Mouse (Mus musculus) forebrain, embryonic 11.5 days (tissue): ENCODE measurements around the gene Dvl1. TPM values are rescaled to one million over a fixed set of nuclear protein-coding genes. Genes with fewer than 3 reads are reported as not detected.
A peak's percentile ranks its signal among the peaks of the same experiment; 100 is the strongest.

Source experiments
- ATAC-seq: fragments of 200-750 bp; cut with Nextera tagmentation; replicated peaks from 2 replicates; pipeline ENCODE4 v1.8.0; 2017; ENCODE audit warnings: moderate TSS enrichment; ENCODE audit not compliant: low FRiP score
- DNase-seq: peaks from one replicate; pipeline ENCODE4 v3.0.0-alpha.2; 2017; ENCODE audit warnings: low spot score
- H3K27ac ChIP-seq: fragments of 300-500 bp; sonication (generic); 2 replicates; pipeline ENCODE4 v1.5.1; 2014; ENCODE audit warnings: low read depth, low read length
- H3K27me3 ChIP-seq: fragments of 300-500 bp; sonication (generic); 2 replicates; pipeline ENCODE4 v1.6.1; 2014; ENCODE audit warnings: mild to moderate bottlenecking, low read length, mixed read lengths; ENCODE audit not compliant: control insufficient read depth, insufficient read depth
- H3K36me3 ChIP-seq: fragments of 300-500 bp; sonication (generic); 2 replicates; pipeline ENCODE4 v1.6.1; 2014; ENCODE audit warnings: mild to moderate bottlenecking, low read length, moderate library complexity, mixed read lengths; ENCODE audit not compliant: control insufficient read depth, insufficient read depth
- H3K4me1 ChIP-seq: fragments of 300-500 bp; sonication (generic); replicated peaks from 2 replicates; pipeline ENCODE4 v1.6.1; 2014; ENCODE audit warnings: low read length, mixed read lengths; ENCODE audit not compliant: control insufficient read depth, insufficient read depth
- H3K4me2 ChIP-seq: fragments of 300-500 bp; sonication (generic); 2 replicates; pipeline ENCODE4 v1.6.1; 2014; ENCODE audit warnings: low read depth, mild to moderate bottlenecking, low read length, moderate library complexity, mixed read lengths; ENCODE audit not compliant: severe bottlenecking
- H3K4me3 ChIP-seq: fragments of 300-500 bp; sonication (generic); 2 replicates; pipeline ENCODE4 v1.5.1; 2014; ENCODE audit warnings: low read depth, low read length
- H3K9ac ChIP-seq: fragments of 300-500 bp; sonication (generic); 2 replicates; pipeline ENCODE4 v1.6.1; 2014; ENCODE audit warnings: low read length
- H3K9me3 ChIP-seq: fragments of 300-500 bp; sonication (generic); 2 replicates; pipeline ENCODE4 v1.6.1; 2016; ENCODE audit warnings: low read length, mixed read lengths; ENCODE audit not compliant: control insufficient read depth
- WGBS: fragments of 180-500 bp; shearing (Covaris S2); extraction: QIAGEN DNeasy Blood & Tissue Kit; methylation state at CpG from one replicate; pipeline ENCODE4 v1.1.7; 2014; 5-methylcytosine and 5-hydroxymethylcytosine counted together
- polyA plus RNA-seq: library from polyadenylated mRNA; unstranded; fragments of >200 nt; fragmentation: Nextera tagmentation; extraction: Ambion mirVana; gene quantifications from 2 replicates; pipeline ENCODE4 v1.2.1, GENCODE M21; 2014

The Dvl1 gene
- polyA plus RNA-seq, 1 experiment from 2014 or later: 17.9 TPM

GRCm38 (mm10) chr4:155892438-155893211 lies 45.4 kb downstream of the Dvl1 start:
- H3K9me3 ChIP-seq: no peaks in the 10 kb centered on the region
- peak overlapping the region; percentile 90 for H3K4me3 ChIP-seq
- H3K36me3 ChIP-seq: peaks cover 3% of the 10 kb centered on the region
- no peaks in the 10 kb centered on the region for H3K27me3 ChIP-seq
- H3K9ac ChIP-seq: peak overlapping the region; percentile 88
- H3K4me1 ChIP-seq: peaks cover 17% of the 10 kb centered on the region; the same call in 1 of the 2 replicates
- H3K4me2 ChIP-seq: peak overlapping the region; percentile 98
- 6% methylated on average over 37 of the region's 37 CpGs for WGBS
- H3K27ac ChIP-seq: peak overlapping the region; percentile 96
- DNase-seq (peak; percentile 69), ATAC-seq (peak; percentile 57)

GRCm38 (mm10) chr4:155893212-155893690 lies 46.0 kb downstream of the Dvl1 start:
- peak; percentile 48 for DNase-seq
- peaks cover 17% of the 10 kb centered on the region; the same call in 1 of the 2 replicates for H3K4me1 ChIP-seq
- peak overlapping the region; percentile 88; the same call in 1 of the 2 replicates for H3K9ac ChIP-seq
- no peak for ATAC-seq
- peak overlapping the region; percentile 90 for H3K4me3 ChIP-seq
- H3K27me3 ChIP-seq: no peaks in the 10 kb centered on the region
- no peaks in the 10 kb centered on the region for H3K9me3 ChIP-seq
- no peak overlapping the region for H3K27ac ChIP-seq
- WGBS: 72% methylated on average over 8 of the region's 8 CpGs
- H3K4me2 ChIP-seq: peak overlapping the region; percentile 98
- no peaks in the 10 kb centered on the region; the same call in 1 of the 2 replicates for H3K36me3 ChIP-seq

GRCm38 (mm10) chr4:155894311-155894881 lies 47.2 kb downstream of the Dvl1 start:
- WGBS: 44% methylated on average over 8 of the region's 8 CpGs
- Histone ChIP-seq H3K27ac (no peak overlapping the region), H3K27me3 (no peaks in the 10 kb centered on the region), H3K4me2 (peak overlapping the region; percentile 15; the same call in 1 of the 2 replicates), H3K9me3 (no peaks in the 10 kb centered on the region), H3K4me1 (peaks cover 17% of the 10 kb centered on the region; the same call in 1 of the 2 replicates), H3K9ac (peak overlapping the region; percentile 21; the same call in 1 of the 2 replicates), H3K4me3 (0 out of 2 replicates have a peak overlapping the region, but pooled peaks have one; percentile 5), H3K36me3 (no peaks in the 10 kb centered on the region; the same call in 1 of the 2 replicates)
- DNase-seq: peak; percentile 54
- no peak for ATAC-seq

- H3K9ac ChIP-seq: no peak overlapping the region; the same call in 1 of the 2 replicates
- ATAC-seq: no peak
- no peak overlapping the region for H3K4me2 ChIP-seq
- H3K36me3 ChIP-seq: peaks cover 3% of the 10 kb centered on the region; the same call in 1 of the 2 replicates
- H3K4me3 ChIP-seq: no peak overlapping the region
- H3K4me1 ChIP-seq: peaks cover 17% of the 10 kb centered on the region; the same call in 1 of the 2 replicates
- WGBS: 49% methylated on average over 6 of the region's 6 CpGs
- H3K27ac ChIP-seq: no peak overlapping the region
- peak; percentile 50 for DNase-seq
- H3K27me3 ChIP-seq: no peaks in the 10 kb centered on the region
- no peaks in the 10 kb centered on the region for H3K9me3 ChIP-seq
These were observed 48.0 kb downstream of the Dvl1 start for GRCm38 (mm10) chr4:155895216-155895615.

- Histone ChIP-seq H3K27me3 (no peaks in the 10 kb centered on the region), H3K27ac (no peak overlapping the region), H3K9me3 (no peaks in the 10 kb centered on the region), H3K4me2 (no peak overlapping the region), H3K4me3 (no peak overlapping the region), H3K4me1 (peaks cover 13% of the 10 kb centered on the region; the same call in 1 of the 2 replicates), H3K36me3 (peaks cover 3% of the 10 kb centered on the region; the same call in 1 of the 2 replicates), H3K9ac (no peak overlapping the region)
- no peak for ATAC-seq
- 91% methylated on average over 4 of the region's 4 CpGs for WGBS
- peak; percentile 44 for DNase-seq
These were observed 48.6 kb downstream of the Dvl1 start for GRCm38 (mm10) chr4:155895826-155896225.

GRCm38 (mm10) chr4:155896461-155896860 lies 49.3 kb downstream of the Dvl1 start:
- peaks cover 11% of the 10 kb centered on the region; the same call in 1 of the 2 replicates for H3K4me1 ChIP-seq
- no peaks in the 10 kb centered on the region for H3K9me3 ChIP-seq
- no peak overlapping the region for H3K4me3 ChIP-seq
- H3K36me3 ChIP-seq: peaks cover 3% of the 10 kb centered on the region; the same call in 1 of the 2 replicates
- H3K9ac ChIP-seq: no peak overlapping the region
- no peak overlapping the region for H3K4me2 ChIP-seq
- WGBS: 97% methylated on average over 12 of the region's 12 CpGs
- no peak overlapping the region for H3K27ac ChIP-seq
- no peaks in the 10 kb centered on the region for H3K27me3 ChIP-seq
- ATAC-seq (no peak), DNase-seq (peak; percentile 44)

- WGBS: 96% methylated on average over 2 of the region's 2 CpGs
- DNase-seq: peak; percentile 22
These were observed 51.1 kb downstream of the Dvl1 start for GRCm38 (mm10) chr4:155898318-155898717.

GRCm38 (mm10) chr4:155899355-155899754 lies 52.2 kb downstream of the Dvl1 start:
- Histone ChIP-seq H3K9ac (no peak overlapping the region), H3K27me3 (no peaks in the 10 kb centered on the region), H3K9me3 (no peaks in the 10 kb centered on the region), H3K27ac (no peak overlapping the region), H3K4me3 (no peak overlapping the region), H3K36me3 (peaks cover 7% of the 10 kb centered on the region; the same call in 1 of the 2 replicates), H3K4me2 (no peak overlapping the region), H3K4me1 (0 out of 2 replicates have a peak, but pooled peaks cover 2% of the 10 kb centered on the region)
- DNase-seq (peak; percentile 32), ATAC-seq (no peak)
- 97% methylated on average over 7 of the region's 7 CpGs for WGBS

More at GRCm38 (mm10) chr4:155898318-155898717, 51.1 kb downstream of the Dvl1 start:
- Histone ChIP-seq H3K36me3 (peaks cover 3% of the 10 kb centered on the region; the same call in 1 of the 2 replicates), H3K4me3 (no peak overlapping the region), H3K27me3 (no peaks in the 10 kb centered on the region), H3K27ac (no peak overlapping the region), H3K9ac (no peak overlapping the region), H3K4me1 (peaks cover 9% of the 10 kb centered on the region; the same call in 1 of the 2 replicates), H3K4me2 (no peak overlapping the region), H3K9me3 (no peaks in the 10 kb centered on the region)
- no peak for ATAC-seq
